In genomic region chr5:148450924-148451323, GRCm38 (mm10) we compare ENCODE assay signal across 10 mouse cellular contexts. TPM values are rescaled to one million over a fixed set of nuclear protein-coding genes. Genes with fewer than 3 reads are reported as not detected.
DNase-seq lines count a peak whose midpoint lies in the region; ATAC-seq and TF ChIP-seq lines count a peak whose summit lies in the region.
"Had no signal": no experiment of that assay in that cellular context is flagged by ENCODE, and none has a peak within 500 bp of the region (broad histone marks: within the 10 kb centered on the region; RNA-seq: fewer than 3 reads in every experiment).

No protein-coding gene starts in this region.

- H3K27me3 ChIP-seq in midbrain, embryonic 11.5 days (ENCODE audit: control insufficient read depth, insufficient read depth, low read length): no peaks in the 10 kb centered on the region
- H3K27me3 ChIP-seq in midbrain, embryonic 16.5 days (ENCODE audit: control insufficient read depth, insufficient read depth, low read depth, low read length): no peaks in the 10 kb centered on the region
- no peaks in the 10 kb centered on the region for H3K27me3 ChIP-seq in thymus, adult 2 months (ENCODE audit: control insufficient read depth, insufficient read depth, low read length)
- H3K27me3 ChIP-seq: embryonic facial prominence, embryonic 15.5 days had no signal

- no peaks in the 10 kb centered on the region for H3K36me3 ChIP-seq in midbrain, embryonic 11.5 days (ENCODE audit: control insufficient read depth, insufficient read depth, low read length)
- no peaks in the 10 kb centered on the region for H3K36me3 ChIP-seq in midbrain, embryonic 16.5 days (ENCODE audit: control insufficient read depth, insufficient read depth, low read length)
- no peaks in the 10 kb centered on the region for H3K36me3 ChIP-seq in thymus, adult 2 months (ENCODE audit: control insufficient read depth, insufficient read depth, low read length)
- H3K36me3 ChIP-seq: embryonic facial prominence, embryonic 15.5 days had no signal

- no peak for TF ChIP-seq POLR2A in bone marrow, adult 2 months (IDR thresholded peaks at IDR 0.05; ENCODE audit: borderline replicate concordance, control insufficient read depth, low read depth, low read length)
- no peak for TF ChIP-seq POLR2A in thymus, adult 2 months (IDR thresholded peaks at IDR 0.05; ENCODE audit: control insufficient read depth, extremely low read depth, insufficient read depth, low read length, poor library complexity)

- H3K4me3 ChIP-seq in midbrain, embryonic 11.5 days (ENCODE audit: low read depth, low read length): no peak overlapping the region
- H3K4me3 ChIP-seq in midbrain, embryonic 16.5 days (ENCODE audit: low read depth, low read length): no peak overlapping the region
- H3K4me3 ChIP-seq in bone marrow, adult 2 months (replicated peaks; ENCODE audit: control insufficient read depth, low read depth, low read length): no peak overlapping the region
- H3K4me3 ChIP-seq in thymus, adult 2 months (ENCODE audit: control insufficient read depth, insufficient read depth, low read length): no peak overlapping the region
- H3K4me3 ChIP-seq: embryonic facial prominence, embryonic 15.5 days; myocyte had no signal

- H3K9me3 ChIP-seq in midbrain, embryonic 11.5 days (ENCODE audit: control insufficient read depth, low read length): no peaks in the 10 kb centered on the region
- H3K9me3 ChIP-seq in midbrain, embryonic 16.5 days (replicated peaks; ENCODE audit: control insufficient read depth, low read length, poor library complexity, severe bottlenecking): no peaks in the 10 kb centered on the region
- H3K9me3 ChIP-seq: embryonic facial prominence, embryonic 15.5 days had no signal

- DNase-seq in midbrain, embryonic 11.5 days (ENCODE audit: low spot score, missing footprints): peak; percentile 84
- peak; percentile 33 for DNase-seq in fibroblast of lung, adult 2 months (ENCODE audit: low read depth)
- peak; percentile 80 for DNase-seq in induced T-regulatory cell, adult 2 months (ENCODE audit: low read depth)
- peak; percentile 43 to 64 for DNase-seq in left cerebral cortex, postnatal 14 days (ENCODE audit: low spot score in 2 of 2)
- peak; percentile 36 to 61 for DNase-seq in natural killer cell, adult 2 months (ENCODE audit: low spot score in 2 of 2)
- DNase-seq in thymus, adult 2 months: peak; percentile 68

- intact Hi-C loops in left cerebral cortex, postnatal 14 days (cut with DNase I): loop anchor here (1.0 to 5.0 kb wide), 2 partner anchors 119 to 341 kb away; no protein-coding TSS in a partner anchor

- 44% methylated on average over 11 of the region's 11 CpGs for WGBS in midbrain, embryonic 11.5 days
- WGBS in midbrain, embryonic 16.5 days: 49% methylated on average over 11 of the region's 11 CpGs
- WGBS in bone marrow, adult 2 months: 25% methylated on average over 11 of the region's 11 CpGs
- WGBS in thymus, adult 2 months: 24% methylated on average over 11 of the region's 11 CpGs

- H3K9ac ChIP-seq in midbrain, embryonic 11.5 days (ENCODE audit: low read length): no peak overlapping the region
- H3K9ac ChIP-seq in midbrain, embryonic 16.5 days (ENCODE audit: low read depth, low read length): no peak overlapping the region
- H3K9ac ChIP-seq: embryonic facial prominence, embryonic 15.5 days had no signal

- no peak overlapping the region for H3K4me2 ChIP-seq in midbrain, embryonic 11.5 days
- H3K4me2 ChIP-seq in midbrain, embryonic 16.5 days (ENCODE audit: low read length): no peak overlapping the region
- H3K4me2 ChIP-seq: embryonic facial prominence, embryonic 15.5 days had no signal

- no peaks in the 10 kb centered on the region for H3K4me1 ChIP-seq in midbrain, embryonic 11.5 days (ENCODE audit: control insufficient read depth, insufficient read depth, low read length)
- no peaks in the 10 kb centered on the region for H3K4me1 ChIP-seq in midbrain, embryonic 16.5 days (ENCODE audit: control insufficient read depth, insufficient read depth, low read length)
- no peaks in the 10 kb centered on the region for H3K4me1 ChIP-seq in bone marrow, adult 2 months (ENCODE audit: control insufficient read depth, insufficient read depth, low read length)
- H3K4me1 ChIP-seq in thymus, adult 2 months (replicated peaks; ENCODE audit: control insufficient read depth, insufficient read depth, low read length): no peaks in the 10 kb centered on the region

- TF ChIP-seq CTCF in bone marrow, adult 2 months (IDR thresholded peaks at IDR 0.05; ENCODE audit: control insufficient read depth, insufficient read depth, low read length): peak; percentile 79
- peak; percentile 67; the same call in 1 of the 2 replicates for TF ChIP-seq CTCF in thymus, adult 2 months (IDR thresholded peaks at IDR 0.05; ENCODE audit: borderline replicate concordance, control insufficient read depth, extremely low read depth, insufficient read depth, low read length, poor library complexity)

- H3K27ac ChIP-seq in midbrain, embryonic 11.5 days (ENCODE audit: low read depth, low read length): no peak overlapping the region
- no peak overlapping the region for H3K27ac ChIP-seq in midbrain, embryonic 16.5 days (ENCODE audit: low read length)
- H3K27ac ChIP-seq in bone marrow, adult 2 months (ENCODE audit: control insufficient read depth, insufficient read depth, low read depth, low read length, poor library complexity): no peak overlapping the region
- H3K27ac ChIP-seq in thymus, adult 2 months (ENCODE audit: control insufficient read depth, insufficient read depth, low read length): no peak overlapping the region
- H3K27ac ChIP-seq: embryonic facial prominence, embryonic 15.5 days had no signal

- ATAC-seq in midbrain, embryonic 11.5 days (ENCODE audit: low FRiP score): no peak
- ATAC-seq in midbrain, embryonic 16.5 days: no peak

RNA-seq across cellular contexts. Expression of gene Slc7a1, which starts 51.2 kb away (rescaled TPM):
- 18.3 and 20.6 TPM in 2 replicates for polyA plus RNA-seq in midbrain, embryonic 11.5 days (2014; fragmentation: Nextera tagmentation; extraction: Ambion mirVana)
- 40.5 and 46.1 TPM in 2 replicates for polyA plus RNA-seq in midbrain, embryonic 16.5 days (2015; fragmentation: Nextera tagmentation; extraction: Ambion mirVana)
- 10.6 and 12.2 TPM in 2 replicates for polyA plus RNA-seq in bone marrow, adult 2 months (2011; ENCODE audit: insufficient read depth, insufficient read length, low replicate concordance, missing spikeins)
- 10 to 100 TPM; 47.9 to 50.6 TPM for total RNA-seq in left cerebral cortex, postnatal 14 days (2021)
- polyA plus RNA-seq in thymus, adult 2 months (2012; rRNA removed): 12.8 and 17.2 TPM in 2 replicates

Comparison
In these comparisons a context has a peak if more than half of its experiments do, and no peak if none do; other contexts are left out.
1. DNase-seq: peak in every context shown above with its lines; median percentile 84 in midbrain, embryonic 11.5 days; 80 in induced T-regulatory cell, adult 2 months; 68 in thymus, adult 2 months; 54 in left cerebral cortex, postnatal 14 days; 48 in natural killer cell, adult 2 months; 33 in fibroblast of lung, adult 2 months.